Mouse (Mus musculus) activated CD4-positive, CD25-positive, alpha-beta regulatory T cell, adult 9 weeks (primary cell): Measurements from ENCODE around the gene Vmn1r90. TPM values are rescaled to one million over a fixed set of nuclear protein-coding genes. Genes with fewer than 3 reads are reported as not detected.

Experiments used
- polyA plus RNA-seq: library from polyadenylated mRNA; unstranded; fragments of 100-300 nt; shearing (Covaris generic); gene quantifications from one replicate; pipeline ENCODE4 v1.2.1, GENCODE M21; 2017

Gene Vmn1r90
- not detected for polyA plus RNA-seq

DNA sequence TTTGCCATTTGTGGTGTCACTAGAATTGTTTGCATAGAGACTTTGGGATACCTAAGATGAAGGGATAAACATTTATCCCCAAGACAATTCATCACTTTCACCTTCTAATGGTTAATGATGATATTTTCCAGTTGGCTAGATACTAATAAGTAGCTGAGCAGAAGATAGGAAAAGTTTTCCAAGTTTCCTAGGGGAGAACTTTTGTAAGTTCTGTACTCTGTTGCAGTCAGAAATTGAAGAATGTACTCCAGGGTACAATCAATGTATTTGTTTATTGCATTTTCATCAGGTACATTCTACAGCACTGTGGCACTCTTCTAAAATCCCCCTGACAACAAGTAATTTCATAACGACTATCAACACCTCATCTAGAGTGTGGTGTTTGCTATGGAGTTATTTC lies at the start of gene Vmn1r90:
Gene Vmn1r90, minus strand, starts transcription at position 101 of the 400 bp plus-strand sequence.

Other genes with a start within 250 kb of the Vmn1r90 start
- not detected for gene Obox8, start 229.9 kb downstream of the Vmn1r90 start, polyA plus RNA-seq
- gene Sult2a8, start 116.7 kb downstream of the Vmn1r90 start, polyA plus RNA-seq: not detected
- gene Sult2a7, start 69.3 kb downstream of the Vmn1r90 start, polyA plus RNA-seq: not detected
- not detected for gene Obox7, start 96.0 kb upstream of the Vmn1r90 start, polyA plus RNA-seq